Mouse (Mus musculus): ENCODE data around the gene Gm49394. TPM values are rescaled to one million over a fixed set of nuclear protein-coding genes. Genes with fewer than 3 reads are reported as not detected.

The Gm49394 gene
- total and polyA plus RNA-seq, 3 experiments = not detected

- in situ Hi-C loops (cut with MboI; ENCODE audit: low pct_ligation_motif_present, low pct_unique_long_range_greater_than_20kb, low sequenced_read_pairs) = loop anchor here (10.0 kb wide), 2 partner anchors 126 to 336 kb away; no protein-coding TSS in a partner anchor
- Histone ChIP-seq H3K36me3 (replicated peaks in 1 of 2; ENCODE audit: control insufficient read depth in 1 of 2, insufficient read depth in 1 of 2, low read length in 1 of 2) (no peaks in the 10 kb centered on the region), H3K4me1 (ENCODE audit: control insufficient read depth in 1 of 2, insufficient read depth in 2 of 2) (no peaks in the 10 kb centered on the region), H3K27me3 (replicated peaks) (peaks cover 32% of the 10 kb centered on the region), H3K27ac (ENCODE audit: insufficient read depth, low read depth) (no peak overlapping the region), H3K4me3 (replicated peaks in 1 of 3; ENCODE audit: low read depth in 2 of 3, low read length in 2 of 3, poor library complexity in 1 of 3) (no peak overlapping the region), H3K9me3 (replicated peaks; ENCODE audit: low read length) (peaks cover 22% of the 10 kb centered on the region), H3K9ac (ENCODE audit: insufficient read depth, low read depth) (no peak overlapping the region), H3K4me2 (ENCODE audit: insufficient read depth, low read depth, poor library complexity, severe bottlenecking) (no peak overlapping the region), H3K79me2 (replicated peaks; ENCODE audit: control insufficient read depth, extremely low read depth, insufficient read depth, poor library complexity, severe bottlenecking) (no peaks in the 10 kb centered on the region)
- DNase-seq (ENCODE audit: extremely low read depth) = no peak
- dilution Hi-C loops (cut with MboI; ENCODE audit: extremely low pct_ligation_motif_present, extremely low pct_unique_long_range_greater_than_20kb, low sequenced_read_pairs) = no loop called here
- no peak for TF ChIP-seq ELF1 (IDR thresholded peaks at IDR 0.05; ENCODE audit: low read depth, low read length)
- TF ChIP-seq CHD2 (IDR thresholded peaks at IDR 0.05; ENCODE audit: low read length) = no peak
- TF ChIP-seq USF2 (conservative IDR thresholded peaks at IDR 0.05; ENCODE audit: low read depth, low read length) = no peak
- no peak for TF ChIP-seq CHD1 (IDR thresholded peaks at IDR 0.05; ENCODE audit: low read depth, low read length)
- no peak for TF ChIP-seq MEF2A (IDR thresholded peaks at IDR 0.05; ENCODE audit: borderline replicate concordance, low read depth, low read length)
- no peak for TF ChIP-seq HCFC1 (IDR thresholded peaks at IDR 0.05; ENCODE audit: low read depth, low read length)
- TF ChIP-seq ETS1 (conservative IDR thresholded peaks at IDR 0.05; ENCODE audit: low read depth, low read length) = no peak
- no peak for TF ChIP-seq ZKSCAN1 (IDR thresholded peaks at IDR 0.05; ENCODE audit: borderline replicate concordance, low read depth, low read length)
- no peak; a peak in 1 of 4 replicates for TF ChIP-seq CTCF (conservative IDR thresholded peaks at IDR 0.05 in 1 of 2, IDR thresholded peaks at IDR 0.05 in 1 of 2; ENCODE audit: low read depth in 2 of 2, low read length in 2 of 2)
- TF ChIP-seq MAFK (IDR thresholded peaks at IDR 0.05; ENCODE audit: insufficient replicate concordance, low read length) = no peak
- no peak for TF ChIP-seq JUN (IDR thresholded peaks at IDR 0.05; ENCODE audit: insufficient read depth, low read depth, low read length)
Measured at GRCm38 (mm10) chr7:142671067-142671466, 1.3 kb upstream of the Gm49394 start.

- TF ChIP-seq POLR2A (IDR thresholded peaks at IDR 0.05; ENCODE audit: low read depth, low read length) = no peak
- no peak for TF ChIP-seq E2F4 (IDR thresholded peaks at IDR 0.05; ENCODE audit: insufficient replicate concordance, low read depth, low read length)
- Histone ChIP-seq H3K36me3 (replicated peaks in 1 of 2; ENCODE audit: control insufficient read depth in 1 of 2, insufficient read depth in 1 of 2, low read length in 1 of 2) (no peaks in the 10 kb centered on the region), H3K4me3 (replicated peaks in 1 of 3; ENCODE audit: low read depth in 2 of 3, low read length in 2 of 3, poor library complexity in 1 of 3) (no peak overlapping the region), H3K4me1 (ENCODE audit: control insufficient read depth in 1 of 2, insufficient read depth in 2 of 2) (no peaks in the 10 kb centered on the region), H3K79me2 (replicated peaks; ENCODE audit: control insufficient read depth, extremely low read depth, insufficient read depth, poor library complexity, severe bottlenecking) (no peaks in the 10 kb centered on the region), H3K9ac (ENCODE audit: insufficient read depth, low read depth) (no peak overlapping the region), H3K9me3 (replicated peaks; ENCODE audit: low read length) (peaks cover 22% of the 10 kb centered on the region), H3K27me3 (replicated peaks) (peaks cover 37% of the 10 kb centered on the region), H3K4me2 (ENCODE audit: insufficient read depth, low read depth, poor library complexity, severe bottlenecking) (no peak overlapping the region), H3K27ac (ENCODE audit: insufficient read depth, low read depth) (no peak overlapping the region)
- in situ Hi-C loops (cut with MboI; ENCODE audit: low pct_ligation_motif_present, low pct_unique_long_range_greater_than_20kb, low sequenced_read_pairs) = no loop called here
- dilution Hi-C loops (cut with MboI; ENCODE audit: extremely low pct_ligation_motif_present, extremely low pct_unique_long_range_greater_than_20kb, low sequenced_read_pairs) = no loop called here
- no peak for DNase-seq (ENCODE audit: extremely low read depth)
Measured at GRCm38 (mm10) chr7:142668328-142668727, 1.4 kb downstream of the Gm49394 start.

- in situ Hi-C loops (cut with MboI; ENCODE audit: low pct_ligation_motif_present, low pct_unique_long_range_greater_than_20kb, low sequenced_read_pairs) = no loop called here
- peaks cover 22% of the 10 kb centered on the region for H3K9me3 ChIP-seq (replicated peaks; ENCODE audit: low read length)
- peaks cover 41% of the 10 kb centered on the region for H3K27me3 ChIP-seq (replicated peaks)
- H3K36me3 ChIP-seq (replicated peaks in 1 of 2; ENCODE audit: control insufficient read depth in 1 of 2, insufficient read depth in 1 of 2, low read length in 1 of 2) = no peaks in the 10 kb centered on the region
- H3K4me1 ChIP-seq (ENCODE audit: control insufficient read depth in 1 of 2, insufficient read depth in 2 of 2) = no peaks in the 10 kb centered on the region
- no peak overlapping the region for H3K27ac ChIP-seq (ENCODE audit: insufficient read depth, low read depth)
- H3K4me2 ChIP-seq (ENCODE audit: insufficient read depth, low read depth, poor library complexity, severe bottlenecking) = no peak overlapping the region
- H3K9ac ChIP-seq (ENCODE audit: insufficient read depth, low read depth) = no peak overlapping the region
- H3K79me2 ChIP-seq (replicated peaks; ENCODE audit: control insufficient read depth, extremely low read depth, insufficient read depth, poor library complexity, severe bottlenecking) = no peaks in the 10 kb centered on the region
- dilution Hi-C loops (cut with MboI; ENCODE audit: extremely low pct_ligation_motif_present, extremely low pct_unique_long_range_greater_than_20kb, low sequenced_read_pairs) = no loop called here
- no peak for TF ChIP-seq TBP (conservative IDR thresholded peaks at IDR 0.05; ENCODE audit: low read depth, low read length)
- TF ChIP-seq E2F4 (IDR thresholded peaks at IDR 0.05; ENCODE audit: insufficient replicate concordance, low read depth, low read length) = no peak
- no peak for TF ChIP-seq USF2 (conservative IDR thresholded peaks at IDR 0.05; ENCODE audit: low read depth, low read length)
- H3K4me3 ChIP-seq (replicated peaks in 1 of 3; ENCODE audit: low read depth in 2 of 3, low read length in 2 of 3, poor library complexity in 1 of 3) = no peak overlapping the region
- no peak for DNase-seq (ENCODE audit: extremely low read depth)
Measured at GRCm38 (mm10) chr7:142667521-142667920, 2.2 kb downstream of the Gm49394 start.

Data from CH12.LX (cell line).